Mouse (Mus musculus) heart, postnatal 0 days (tissue): Measurements from ENCODE around the gene Thsd7a. TPM values are rescaled to one million over a fixed set of nuclear protein-coding genes. Genes with fewer than 3 reads are reported as not detected.

Experiments used
- ATAC-seq: fragments of 200-750 bp; cut with Nextera tagmentation; 2 replicates; pipeline ENCODE4 v1.8.0; 2017; ENCODE audit warnings: low read depth, moderate number of reproducible peaks, moderate library complexity; ENCODE audit not compliant: insufficient read depth
- DNase-seq: peaks from one replicate; pipeline ENCODE4 v3.0.0-alpha.2; 2016; ENCODE audit warnings: low spot score
- H3K27ac ChIP-seq: fragments of 300-500 bp; sonication (generic); 2 replicates; pipeline ENCODE4 v1.5.1; 2014; ENCODE audit warnings: low read depth, mild to moderate bottlenecking
- H3K27me3 ChIP-seq: fragments of 300-500 bp; sonication (generic); 2 replicates; pipeline ENCODE4 v1.6.1; 2014; ENCODE audit warnings: low read length, mixed read lengths; ENCODE audit not compliant: control insufficient read depth, insufficient read depth
- H3K36me3 ChIP-seq: fragments of 300-500 bp; sonication (generic); replicated peaks from 2 replicates; pipeline ENCODE4 v1.6.1; 2014; ENCODE audit warnings: low read length, mixed read lengths; ENCODE audit not compliant: control insufficient read depth, insufficient read depth
- H3K4me1 ChIP-seq: fragments of 300-500 bp; sonication (generic); 2 replicates; pipeline ENCODE4 v1.6.1; 2014; ENCODE audit warnings: antibody characterized with exemption; ENCODE audit not compliant: control insufficient read depth, insufficient read depth
- H3K4me2 ChIP-seq: fragments of 300-500 bp; sonication (generic); 2 replicates; pipeline ENCODE4 v1.6.1; 2014; ENCODE audit warnings: low read depth, mild to moderate bottlenecking, low read length, moderate library complexity
- H3K4me3 ChIP-seq: fragments of 300-500 bp; sonication (generic); 2 replicates; pipeline ENCODE4 v1.5.1; 2014; ENCODE audit warnings: low read depth, low read length
- H3K9ac ChIP-seq: fragments of 300-500 bp; sonication (generic); replicated peaks from 2 replicates; pipeline ENCODE4 v1.6.1; 2014; ENCODE audit warnings: low read depth, low read length, mixed read lengths
- H3K9me3 ChIP-seq: fragments of 300-500 bp; sonication (generic); replicated peaks from 2 replicates; pipeline ENCODE4 v1.6.1; 2016; ENCODE audit warnings: low read length; ENCODE audit not compliant: control insufficient read depth
- CTCF ChIP-seq: IDR thresholded peaks from 2 replicates; pipeline ENCODE4 v1.5.1; 2016; ENCODE audit warnings: antibody characterized with exemption, control low read depth, low read depth
- EP300 ChIP-seq: IDR thresholded peaks from 2 replicates; pipeline ENCODE4 v1.6.1; 2016; ENCODE audit warnings: antibody characterized with exemption, low read depth
- WGBS: fragments of 180-500 bp; shearing (Covaris S2); extraction: QIAGEN DNeasy Blood & Tissue Kit; methylation state at CpG from one replicate; pipeline ENCODE4 v1.1.7; 2014; 5-methylcytosine and 5-hydroxymethylcytosine counted together
- polyA plus RNA-seq: library from polyadenylated mRNA; unstranded; fragments of >200 nt; fragmentation: Nextera tagmentation; extraction: Ambion mirVana; gene quantifications from 2 replicates; pipeline ENCODE4 v1.2.1, GENCODE M21; 2015
- total RNA-seq: library from RNA; depleted of rRNA; stranded (reverse); fragments of >200 nt; gene quantifications from 2 replicates; pipeline ENCODE4 v1.2.3, GENCODE M21; 2014; ENCODE audit warnings: low replicate concordance

Gene Thsd7a
- total and polyA plus RNA-seq, 2 experiments from 2014 or later: 2.2 to 4.5 TPM

- H3K27me3 ChIP-seq: no peaks in the 10 kb centered on the region
- 82% methylated on average over 2 of the region's 2 CpGs for WGBS
- H3K4me1 ChIP-seq: no peaks in the 10 kb centered on the region
- ATAC-seq (no peak), DNase-seq (no peak)
- H3K4me3 ChIP-seq: no peak overlapping the region
- no peaks in the 10 kb centered on the region for H3K36me3 ChIP-seq
- H3K9ac ChIP-seq: no peak overlapping the region
- H3K4me2 ChIP-seq: no peak overlapping the region
- no peak overlapping the region for H3K27ac ChIP-seq
- TF ChIP-seq EP300 (no peak), CTCF (no peak)
- H3K9me3 ChIP-seq: no peaks in the 10 kb centered on the region
These were observed 278.3 kb downstream of the Thsd7a start for GRCm38 (mm10) chr6:12470935-12471334.

- Histone ChIP-seq H3K4me3 (no peak overlapping the region), H3K27ac (no peak overlapping the region)
- 53% methylated on average over 7 of the region's 7 CpGs for WGBS
These were observed 281.7 kb downstream of the Thsd7a start for GRCm38 (mm10) chr6:12467339-12468124.

GRCm38 (mm10) chr6:12458841-12459240 is 290.4 kb downstream of the Thsd7a start:
- Histone ChIP-seq H3K4me3 (no peak overlapping the region), H3K4me2 (no peak overlapping the region)
- ATAC-seq: peak; percentile 87

More at GRCm38 (mm10) chr6:12467339-12468124, 281.7 kb downstream of the Thsd7a start:
- no peak for TF ChIP-seq CTCF
- TF ChIP-seq EP300: no peak
- H3K9me3 ChIP-seq: no peaks in the 10 kb centered on the region
- no peaks in the 10 kb centered on the region for H3K36me3 ChIP-seq
- no peaks in the 10 kb centered on the region for H3K27me3 ChIP-seq
- DNase-seq: no peak
- H3K4me2 ChIP-seq: no peak overlapping the region
- H3K4me1 ChIP-seq: no peaks in the 10 kb centered on the region
- no peak for ATAC-seq
- H3K9ac ChIP-seq: no peak overlapping the region

GRCm38 (mm10) chr6:12457451-12457850 is 291.8 kb downstream of the Thsd7a start:
- peaks cover 14% of the 10 kb centered on the region; the same call in 1 of the 2 replicates for H3K4me1 ChIP-seq
- H3K36me3 ChIP-seq: no peaks in the 10 kb centered on the region
- H3K27me3 ChIP-seq: no peaks in the 10 kb centered on the region
- no peak overlapping the region for H3K4me2 ChIP-seq
- H3K27ac ChIP-seq: no peak overlapping the region
- no peak overlapping the region for H3K9ac ChIP-seq
- 95% methylated on average over 1 of the region's 1 CpGs for WGBS
- TF ChIP-seq CTCF (no peak), EP300 (no peak)
- H3K9me3 ChIP-seq: no peaks in the 10 kb centered on the region
- no peak overlapping the region for H3K4me3 ChIP-seq
- no peak for DNase-seq
- no peak for ATAC-seq

More at GRCm38 (mm10) chr6:12458841-12459240, 290.4 kb downstream of the Thsd7a start:
- Histone ChIP-seq H3K27ac (peak overlapping the region; percentile 76), H3K4me1 (peaks cover 13% of the 10 kb centered on the region; the same call in 1 of the 2 replicates), H3K36me3 (no peaks in the 10 kb centered on the region), H3K9me3 (no peaks in the 10 kb centered on the region), H3K9ac (no peak overlapping the region), H3K27me3 (no peaks in the 10 kb centered on the region)
- TF ChIP-seq EP300 (peak; percentile 84), CTCF (no peak)
- WGBS: 18% methylated on average over 4 of the region's 4 CpGs
- peak; percentile 61 for DNase-seq

- TF ChIP-seq CTCF (no peak), EP300 (no peak)
- DNase-seq (no peak), ATAC-seq (no peak)
- Histone ChIP-seq H3K27me3 (no peaks in the 10 kb centered on the region), H3K4me2 (no peak overlapping the region), H3K4me1 (peaks cover 14% of the 10 kb centered on the region; the same call in 1 of the 2 replicates), H3K36me3 (no peaks in the 10 kb centered on the region), H3K4me3 (no peak overlapping the region), H3K27ac (no peak overlapping the region), H3K9ac (no peak overlapping the region), H3K9me3 (no peaks in the 10 kb centered on the region)
- 80% methylated on average over 1 of the region's 1 CpGs for WGBS
These were observed 294.2 kb downstream of the Thsd7a start for GRCm38 (mm10) chr6:12454876-12455485.
